Mouse (Mus musculus) lung, postnatal 0 days (tissue): ENCODE results near the gene Eif5a2.

Experiments
- CTCF ChIP-seq: IDR thresholded peaks from 2 replicates; pipeline ENCODE4 v1.5.1; 2016; ENCODE audit warnings: antibody characterized with exemption, mild to moderate bottlenecking
- EP300 ChIP-seq: IDR thresholded peaks from 2 replicates; pipeline ENCODE4 v1.6.1; 2016; ENCODE audit warnings: antibody characterized with exemption, mild to moderate bottlenecking, control low read depth

GRCm38 (mm10) chr3:28775958-28776357 lies 5.1 kb upstream of the Eif5a2 start:
- TF ChIP-seq CTCF (no peak), EP300 (no peak)
